Mouse (Mus musculus): ENCODE results near the gene Klra1. TPM values are rescaled to one million over a fixed set of nuclear protein-coding genes. Genes with fewer than 3 reads are reported as not detected.

The Klra1 gene
- polyA plus RNA-seq (2014; fragmentation: Illumina TruSeq; extraction: RNeasy Lipid Tissue Mini Kit (QIAGEN cat#74804); ENCODE audit: low replicate concordance): 0.33 TPM

GRCm38 (mm10) chr6:130386750-130387149 is at the start of gene Klra1:
Gene Klra1 (minus strand): TSS chr6:130386874.

GRCm38 (mm10) chr6:130337411-130337810 is 49.3 kb downstream of the Klra1 start, which contains the start of gene Klra3:
Gene Klra3 (minus strand): TSS chr6:130337574.

Other genes with a start within 250 kb of the Klra1 start
- 0.33 TPM for gene Klra9, start 193.8 kb downstream of the Klra1 start, polyA plus RNA-seq (2014; fragmentation: Illumina TruSeq; extraction: RNeasy Lipid Tissue Mini Kit (QIAGEN cat#74804); ENCODE audit: low replicate concordance)
- 0.56 TPM for gene Klra7, start 153.6 kb downstream of the Klra1 start, polyA plus RNA-seq (2014; fragmentation: Illumina TruSeq; extraction: RNeasy Lipid Tissue Mini Kit (QIAGEN cat#74804); ENCODE audit: low replicate concordance)
- gene Klra10, start 104.9 kb downstream of the Klra1 start, polyA plus RNA-seq (2014; fragmentation: Illumina TruSeq; extraction: RNeasy Lipid Tissue Mini Kit (QIAGEN cat#74804); ENCODE audit: low replicate concordance): not detected
- gene Klra3, start 49.3 kb downstream of the Klra1 start, polyA plus RNA-seq (2014; fragmentation: Illumina TruSeq; extraction: RNeasy Lipid Tissue Mini Kit (QIAGEN cat#74804); ENCODE audit: low replicate concordance): 0.71 TPM